Mouse (Mus musculus) activated CD4-positive, CD25-positive, alpha-beta regulatory T cell (primary cell): ENCODE results near the gene Nutm2. TPM values are rescaled to one million over a fixed set of nuclear protein-coding genes. Genes with fewer than 3 reads are reported as not detected.

Experiments
- polyA plus RNA-seq, 2 experiments: library from polyadenylated mRNA; unstranded; fragments of 100-300 nt; shearing (Covaris generic); gene quantifications; one replicate each; pipeline ENCODE4 v1.2.1; 2017

Gene Nutm2
- not detected for polyA plus RNA-seq

GRCm38 (mm10) chr13:50467007-50467406 is at the start of gene Nutm2:
Gene Nutm2, plus strand, starts transcription at chr13:50467307.

GRCm38 (mm10) chr13:50417389-50418183 is 49.5 kb upstream of the Nutm2 start, which contains the start of gene Fbxw17:
Gene Fbxw17, plus strand, starts transcription at chr13:50417864.

DNA sequence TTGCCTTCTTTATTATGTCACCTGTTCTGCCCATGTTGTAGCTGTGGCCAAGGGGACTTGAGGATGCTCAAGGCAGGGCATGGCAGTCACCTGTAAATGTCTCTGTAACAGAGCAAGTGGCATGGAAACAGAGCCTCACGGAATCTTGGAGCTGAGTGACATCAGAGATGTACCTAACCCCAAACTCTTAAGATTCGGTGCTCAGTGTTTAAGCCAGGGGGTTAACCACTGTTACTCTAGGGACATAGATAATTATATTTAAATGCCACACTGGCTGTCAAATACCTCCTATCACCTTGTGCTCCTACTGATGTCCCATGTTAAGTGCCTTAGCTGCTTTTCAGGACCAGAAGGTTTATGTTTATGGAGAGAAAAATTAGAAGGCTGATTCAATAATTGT is 23.3 kb upstream of the Nutm2 start, which contains the start of gene Gm47429:
Gene Gm47429 (minus strand): TSS at position 101 of the 400 bp plus-strand sequence.

Other genes starting within 250 kb of the Nutm2 start
- under 1 TPM in 1 of 2 experiments, not detected in 1; 0.20 TPM for gene Gm906, start 217.0 kb upstream of the Nutm2 start, polyA plus RNA-seq
- 10 to 100 TPM; 18.5 to 34.8 TPM for gene Fbxw17, start 49.4 kb upstream of the Nutm2 start, polyA plus RNA-seq
- gene Gm47429, start 23.4 kb upstream of the Nutm2 start, polyA plus RNA-seq = not detected
- gene Gm904, start 175.9 kb downstream of the Nutm2 start, polyA plus RNA-seq = not detected
- gene Gm8765, start 231.0 kb downstream of the Nutm2 start, polyA plus RNA-seq = not detected